Mouse (Mus musculus) erythroblast, embryonic 14.5 days (primary cell): ENCODE results near the gene Ndrg3. TPM values are rescaled to one million over a fixed set of nuclear protein-coding genes. Genes with fewer than 3 reads are reported as not detected.

Experiments
- H3K27me3 ChIP-seq: 2 replicates; pipeline ENCODE4 v1.6.1; 2012; ENCODE audit warnings: inconsistent platforms; ENCODE audit not compliant: control insufficient read depth
- H3K36me3 ChIP-seq: 2 replicates; pipeline ENCODE4 v1.6.1; 2012; ENCODE audit warnings: mild to moderate bottlenecking, inconsistent platforms; ENCODE audit not compliant: control insufficient read depth
- H3K4me1 ChIP-seq: 2 replicates; pipeline ENCODE4 v1.6.1; 2012; ENCODE audit warnings: inconsistent platforms; ENCODE audit not compliant: control insufficient read depth
- H3K4me3 ChIP-seq: replicated peaks from 2 replicates; pipeline ENCODE3; 2012; ENCODE audit warnings: moderate library complexity, mild to moderate bottlenecking, inconsistent platforms
- H3K9me3 ChIP-seq: 2 replicates; pipeline ENCODE4 v1.6.1; 2012; ENCODE audit warnings: low read length, inconsistent platforms, mixed read lengths; ENCODE audit not compliant: control insufficient read depth
- GATA1 ChIP-seq: IDR thresholded peaks from 2 replicates; pipeline ENCODE4 v1.6.1; 2012; ENCODE audit warnings: low read length, inconsistent platforms, mixed read lengths
- TAL1 ChIP-seq: IDR thresholded peaks from 3 replicates; pipeline ENCODE4 v1.6.1; 2012; ENCODE audit warnings: low read length, inconsistent platforms, mixed read lengths
- polyA plus RNA-seq: library from polyadenylated mRNA; stranded (reverse); fragments of >175 nt; gene quantifications from 2 replicates; pipeline ENCODE4 v1.2.3, GENCODE M21; 2012

The Ndrg3 gene
- polyA plus RNA-seq, 1 experiment: 1.6 TPM

DNA sequence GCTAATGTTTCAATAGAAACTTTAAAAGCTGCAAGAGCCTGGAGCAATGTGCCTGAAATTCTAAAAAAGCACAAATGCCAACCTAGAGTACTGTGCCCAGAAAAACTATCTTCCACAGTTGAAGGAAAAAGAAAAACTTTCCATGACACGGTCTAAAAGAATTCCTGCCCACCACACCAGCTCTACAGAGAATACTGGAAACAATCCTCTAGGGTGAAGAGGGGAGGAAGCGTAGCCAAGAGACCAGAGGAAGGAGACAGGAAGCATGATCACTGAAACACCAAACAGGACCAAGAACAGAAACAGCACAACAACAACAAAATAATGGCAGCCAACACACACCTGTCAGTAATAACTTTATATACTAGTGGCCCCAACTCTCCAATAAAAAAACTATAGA lies 11.8 kb downstream of the Ndrg3 start:
- H3K36me3 ChIP-seq: peaks cover 52% of the 10 kb centered on the region
- no peaks in the 10 kb centered on the region for H3K27me3 ChIP-seq
- H3K9me3 ChIP-seq: no peaks in the 10 kb centered on the region
- TF ChIP-seq GATA1 (no peak), TAL1 (no peak)
- no peak overlapping the region for H3K4me3 ChIP-seq
- H3K4me1 ChIP-seq: peaks cover 36% of the 10 kb centered on the region

- Histone ChIP-seq H3K4me1 (peaks cover 10% of the 10 kb centered on the region), H3K27me3 (no peaks in the 10 kb centered on the region), H3K36me3 (peaks cover 64% of the 10 kb centered on the region), H3K4me3 (no peak overlapping the region), H3K9me3 (no peaks in the 10 kb centered on the region)
- no peak for TF ChIP-seq TAL1
- no peak for TF ChIP-seq GATA1
Measured at GRCm38 (mm10) chr2:156976711-156977110, 15.1 kb downstream of the Ndrg3 start.

DNA sequence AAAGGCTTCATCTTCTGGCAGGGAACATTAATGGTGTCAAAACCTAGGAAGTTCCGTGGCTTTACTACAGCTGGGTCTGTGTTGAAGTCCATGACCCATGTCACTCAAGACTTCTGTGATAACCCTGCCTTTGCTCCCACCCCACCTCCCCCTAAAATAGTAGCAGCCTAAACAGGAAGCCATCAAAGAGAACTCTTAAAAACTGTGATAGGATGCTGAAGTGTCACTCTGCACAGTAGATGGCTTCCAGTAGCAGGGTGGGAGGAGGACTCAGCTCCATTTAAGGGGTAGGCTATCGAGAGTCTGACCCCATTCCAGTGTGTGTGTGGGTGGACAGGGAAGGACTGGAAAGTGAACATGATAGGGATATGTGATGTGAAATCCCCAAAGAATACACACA lies 16.9 kb downstream of the Ndrg3 start:
- peaks cover 67% of the 10 kb centered on the region for H3K36me3 ChIP-seq
- no peaks in the 10 kb centered on the region for H3K9me3 ChIP-seq
- H3K4me1 ChIP-seq: peaks cover 8% of the 10 kb centered on the region
- no peak overlapping the region for H3K4me3 ChIP-seq
- no peaks in the 10 kb centered on the region for H3K27me3 ChIP-seq
- TF ChIP-seq TAL1 (no peak), GATA1 (no peak)

DNA sequence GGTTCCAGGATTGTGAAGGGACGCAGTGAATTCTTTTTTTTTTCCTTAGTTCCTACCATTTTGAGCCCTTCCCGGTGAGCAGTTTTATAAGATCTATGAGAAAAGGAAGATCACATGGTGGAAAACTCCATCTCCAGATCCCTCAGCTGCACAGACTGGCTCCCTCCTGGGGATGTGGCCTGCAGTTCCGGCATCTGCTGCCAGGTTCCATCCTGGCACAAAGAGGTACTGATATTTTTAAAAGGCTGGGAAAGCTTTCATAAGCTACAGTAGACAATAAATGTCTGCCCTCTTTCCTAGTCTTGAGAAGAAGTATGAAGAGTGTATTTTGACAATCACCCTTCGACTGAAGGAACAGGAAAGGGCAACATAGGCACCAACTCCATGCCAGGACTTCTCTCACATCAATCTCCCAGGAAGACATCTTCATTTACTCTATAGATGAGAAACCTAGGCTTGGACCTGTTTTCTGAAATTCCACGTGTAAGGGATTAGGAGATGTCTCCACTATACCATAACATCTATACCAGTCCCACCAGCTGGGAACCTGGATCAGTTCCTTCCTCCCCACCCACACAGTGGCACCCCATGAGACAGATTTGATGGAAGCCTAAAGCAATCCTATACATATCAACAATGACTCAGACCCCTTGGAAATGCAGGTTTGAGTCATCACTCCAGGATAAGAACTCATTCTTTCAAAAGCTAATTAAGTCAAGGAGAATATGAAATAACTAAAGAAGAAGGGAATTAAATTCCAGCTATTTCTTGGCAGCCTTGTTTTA lies 18.3 kb downstream of the Ndrg3 start:
- Histone ChIP-seq H3K9me3 (no peaks in the 10 kb centered on the region), H3K4me3 (no peak overlapping the region), H3K27me3 (no peaks in the 10 kb centered on the region), H3K36me3 (peaks cover 76% of the 10 kb centered on the region), H3K4me1 (peaks cover 10% of the 10 kb centered on the region)
- TF ChIP-seq GATA1 (no peak), TAL1 (no peak)

- Histone ChIP-seq H3K4me3 (no peak overlapping the region), H3K9me3 (no peaks in the 10 kb centered on the region), H3K36me3 (peaks cover 83% of the 10 kb centered on the region), H3K27me3 (no peaks in the 10 kb centered on the region), H3K4me1 (peaks cover 19% of the 10 kb centered on the region)
- no peak for TF ChIP-seq TAL1
- TF ChIP-seq GATA1: no peak
Measured at GRCm38 (mm10) chr2:156970253-156970652, 21.6 kb downstream of the Ndrg3 start.

DNA sequence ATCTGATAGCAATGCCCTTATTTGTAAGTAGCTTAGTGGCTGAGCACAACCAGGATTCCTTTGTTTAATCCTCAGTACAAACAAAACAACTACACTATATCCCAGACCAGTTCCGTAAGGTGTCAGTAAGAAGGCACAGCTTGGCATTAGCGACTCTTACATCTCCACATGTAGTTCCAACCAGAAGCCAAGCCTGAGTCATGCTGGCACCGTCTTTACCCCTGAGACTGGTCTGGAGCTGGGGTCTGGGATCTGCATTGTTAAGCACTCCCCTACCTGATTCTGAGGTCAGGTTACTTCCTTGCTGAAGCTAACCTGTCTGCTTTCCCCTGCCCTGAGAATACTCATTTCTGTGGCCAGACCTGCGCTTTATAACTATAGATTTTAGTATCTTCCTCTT lies 23.4 kb downstream of the Ndrg3 start:
- Histone ChIP-seq H3K4me3 (no peak overlapping the region), H3K4me1 (peaks cover 21% of the 10 kb centered on the region), H3K9me3 (no peaks in the 10 kb centered on the region), H3K36me3 (peaks cover 89% of the 10 kb centered on the region), H3K27me3 (no peaks in the 10 kb centered on the region)
- no peak for TF ChIP-seq TAL1
- no peak for TF ChIP-seq GATA1

GRCm38 (mm10) chr2:156967388-156967787 lies 24.5 kb downstream of the Ndrg3 start:
- Histone ChIP-seq H3K36me3 (peaks cover 83% of the 10 kb centered on the region), H3K4me3 (no peak overlapping the region), H3K9me3 (no peaks in the 10 kb centered on the region), H3K4me1 (peaks cover 21% of the 10 kb centered on the region), H3K27me3 (no peaks in the 10 kb centered on the region)
- TF ChIP-seq GATA1 (no peak), TAL1 (no peak)

DNA sequence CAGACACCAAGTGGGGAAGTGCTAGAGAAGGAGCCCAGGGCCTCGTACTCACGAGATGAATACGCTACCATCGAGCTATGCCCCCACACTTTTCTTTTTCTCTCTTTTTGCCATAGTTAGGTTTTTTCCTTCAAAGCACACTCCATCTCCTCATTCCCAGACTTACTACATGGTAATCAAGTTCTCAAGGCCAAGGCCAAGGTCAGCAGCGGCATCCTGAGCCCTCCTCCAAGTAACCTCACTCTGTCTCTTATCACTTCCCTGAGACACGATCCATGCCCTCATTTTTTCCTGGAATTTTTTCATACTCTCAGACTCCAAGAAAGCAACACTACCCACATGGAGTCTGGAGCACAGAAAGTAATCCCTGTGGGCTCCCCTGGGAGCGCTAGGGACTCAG lies 28.0 kb downstream of the Ndrg3 start:
- Histone ChIP-seq H3K4me1 (peaks cover 32% of the 10 kb centered on the region), H3K4me3 (no peak overlapping the region), H3K27me3 (no peaks in the 10 kb centered on the region), H3K36me3 (peaks cover 76% of the 10 kb centered on the region), H3K9me3 (no peaks in the 10 kb centered on the region)
- TF ChIP-seq TAL1: no peak
- no peak for TF ChIP-seq GATA1

- TF ChIP-seq GATA1 (no peak), TAL1 (no peak)
- peaks cover 75% of the 10 kb centered on the region for H3K36me3 ChIP-seq
- no peak overlapping the region for H3K4me3 ChIP-seq
- no peaks in the 10 kb centered on the region for H3K9me3 ChIP-seq
- H3K27me3 ChIP-seq: no peaks in the 10 kb centered on the region
- peaks cover 68% of the 10 kb centered on the region for H3K4me1 ChIP-seq
Measured at GRCm38 (mm10) chr2:156958496-156959252, 33.2 kb downstream of the Ndrg3 start.
